Mouse (Mus musculus) liver, postnatal 0 days (tissue): Measurements from ENCODE around the gene Rhox2g. TPM values are rescaled to one million over a fixed set of nuclear protein-coding genes. Genes with fewer than 3 reads are reported as not detected.
"Not testable (repeated sequence)": the region's sequence is repeated elsewhere in the genome, so short reads cannot be mapped to it uniquely, and the experiment has no call there.

Experiments
- ATAC-seq: fragments of 200-750 bp; cut with Nextera tagmentation; 2 replicates; pipeline ENCODE4 v1.8.0; 2017; ENCODE audit warnings: mild to moderate bottlenecking, moderate library complexity
- DNase-seq: peaks from one replicate; pipeline ENCODE4 v3.0.0-alpha.2; 2016
- H3K27ac ChIP-seq: fragments of 300-500 bp; sonication (generic); 2 replicates; pipeline ENCODE4 v1.5.1; 2014; ENCODE audit warnings: antibody characterized with exemption, moderate library complexity, mild to moderate bottlenecking, low read depth
- H3K27me3 ChIP-seq: fragments of 300-500 bp; sonication (generic); 2 replicates; pipeline ENCODE4 v1.6.1; 2014; ENCODE audit warnings: low read length, control low read depth, mixed read lengths; ENCODE audit not compliant: insufficient read depth
- H3K36me3 ChIP-seq: fragments of 300-500 bp; sonication (generic); replicated peaks from 2 replicates; pipeline ENCODE4 v1.6.1; 2014; ENCODE audit warnings: mild to moderate bottlenecking, control low read depth, low read length, moderate library complexity, mixed read lengths; ENCODE audit not compliant: insufficient read depth
- H3K4me1 ChIP-seq: fragments of 300-500 bp; sonication (generic); 2 replicates; pipeline ENCODE4 v1.6.1; 2014; ENCODE audit warnings: antibody characterized with exemption, mild to moderate bottlenecking, control low read depth; ENCODE audit not compliant: insufficient read depth
- H3K4me2 ChIP-seq: fragments of 300-500 bp; sonication (generic); 2 replicates; pipeline ENCODE4 v1.6.1; 2014; ENCODE audit warnings: low read depth, mild to moderate bottlenecking, low read length, moderate library complexity, mixed read lengths
- H3K4me3 ChIP-seq: fragments of 300-500 bp; sonication (generic); 2 replicates; pipeline ENCODE4 v1.5.1; 2014; ENCODE audit warnings: low read depth, low read length
- H3K9ac ChIP-seq: fragments of 300-500 bp; sonication (generic); replicated peaks from 2 replicates; pipeline ENCODE4 v1.6.1; 2014; ENCODE audit warnings: mild to moderate bottlenecking, moderate library complexity
- H3K9me3 ChIP-seq: fragments of 300-500 bp; sonication (generic); 2 replicates; pipeline ENCODE4 v1.6.1; 2016; ENCODE audit warnings: mild to moderate bottlenecking, control low read depth, low read length, mixed read lengths
- CTCF ChIP-seq: sonication (generic); IDR thresholded peaks from 2 replicates; pipeline ENCODE4 v1.5.1; 2016; ENCODE audit warnings: antibody characterized with exemption, low read depth
- EP300 ChIP-seq: IDR thresholded peaks from 2 replicates; pipeline ENCODE4 v1.6.1; 2016; ENCODE audit warnings: antibody characterized with exemption, low read depth, mild to moderate bottlenecking
- WGBS: fragments of 180-500 bp; shearing (Covaris S2); extraction: QIAGEN DNeasy Blood & Tissue Kit; methylation state at CpG from one replicate; pipeline ENCODE4 v1.1.7; 2014; ENCODE audit not compliant: insufficient replicate concordance; 5-methylcytosine and 5-hydroxymethylcytosine counted together
- polyA plus RNA-seq: library from polyadenylated mRNA; unstranded; fragments of >200 nt; fragmentation: Nextera tagmentation; extraction: Ambion mirVana; gene quantifications from 2 replicates; pipeline ENCODE4 v1.2.1, GENCODE M21; 2015

Gene Rhox2g
- not detected in 2 replicates for polyA plus RNA-seq

DNA sequence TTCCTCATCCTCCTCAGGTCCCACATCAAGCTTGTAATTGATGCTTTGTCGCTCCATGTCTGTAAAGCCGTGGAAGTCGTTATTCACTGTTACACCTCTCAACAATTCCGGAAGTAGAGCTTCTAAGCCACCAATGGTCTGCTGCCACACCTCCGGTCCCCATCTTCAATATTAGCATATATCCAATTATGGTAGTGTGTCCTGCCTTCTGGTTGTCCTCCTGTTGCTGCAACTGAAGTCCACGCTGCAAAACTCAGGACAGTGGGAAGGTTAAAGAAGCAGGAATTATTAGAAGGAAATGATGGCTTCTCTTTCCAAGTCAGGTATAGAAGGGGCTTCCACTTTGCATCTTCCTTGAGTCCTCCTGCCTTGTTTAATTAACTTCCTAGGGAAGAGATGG, at the start of gene Rhox2g:
Gene Rhox2g, minus strand, starts transcription at position 101 of the 400 bp plus-strand sequence.
- H3K36me3 ChIP-seq, H3K4me3 ChIP-seq, H3K27ac ChIP-seq, H3K9ac ChIP-seq, DNase-seq, H3K9me3 ChIP-seq, H3K27me3 ChIP-seq, ATAC-seq, H3K4me1 ChIP-seq, H3K4me2 ChIP-seq: not testable (repeated sequence)
- 79% methylated on average over 6 of the region's 6 CpGs for WGBS

GRCm38 (mm10) chrX:37692261-37692660, 49.0 kb upstream of the Rhox2g start:
- no peak overlapping the region for H3K4me3 ChIP-seq
- H3K4me2 ChIP-seq = no peak overlapping the region
- H3K9me3 ChIP-seq = no peaks in the 10 kb centered on the region
- no peak for TF ChIP-seq CTCF
- TF ChIP-seq EP300 = no peak
- H3K4me1 ChIP-seq = no peaks in the 10 kb centered on the region
- 0 out of 2 replicates have a peak, but pooled peaks have one; percentile 8 for ATAC-seq
- no peaks in the 10 kb centered on the region for H3K27me3 ChIP-seq
- WGBS = 65% methylated on average over 2 of the region's 2 CpGs
- DNase-seq = no peak
- no peaks in the 10 kb centered on the region for H3K36me3 ChIP-seq
- no peak overlapping the region for H3K9ac ChIP-seq
- H3K27ac ChIP-seq = no peak overlapping the region

DNA sequence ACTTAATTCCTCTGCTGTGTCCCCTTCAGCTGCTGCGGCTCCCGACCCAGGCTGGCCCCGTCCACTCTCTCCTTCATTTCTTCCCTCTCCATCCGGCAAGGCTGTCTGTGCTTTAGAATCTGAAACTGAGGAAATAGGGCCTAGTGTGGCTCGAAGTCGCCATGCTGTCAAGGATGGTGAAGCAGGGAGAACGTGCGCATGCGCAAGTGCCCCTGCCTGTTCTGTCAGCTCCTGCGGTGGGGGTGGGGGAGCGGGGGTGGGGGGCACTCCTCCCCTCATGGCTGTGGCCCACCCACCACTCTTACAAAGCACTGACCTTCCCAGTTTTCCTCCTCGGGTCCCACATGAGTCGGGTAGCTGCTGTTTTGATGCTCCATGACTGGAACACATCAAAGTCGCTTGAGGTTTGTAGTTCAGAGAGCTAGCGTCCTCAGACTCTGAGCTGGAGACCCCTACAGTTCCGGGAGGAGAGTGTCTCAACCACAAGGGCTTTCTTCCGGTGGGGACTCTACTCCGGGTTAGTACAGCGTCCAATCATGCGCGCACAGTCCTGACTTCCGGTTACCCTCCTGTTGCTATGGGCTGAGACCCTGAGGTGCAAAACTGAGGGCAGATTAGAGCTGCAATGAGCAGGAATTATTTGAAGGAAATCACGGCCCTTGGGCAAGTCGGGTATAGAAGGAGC, 39.9 kb upstream of the Rhox2g start:
- no peaks in the 10 kb centered on the region for H3K36me3 ChIP-seq
- H3K9me3 ChIP-seq = no peaks in the 10 kb centered on the region
- H3K4me3 ChIP-seq = no peak overlapping the region
- no peak for DNase-seq
- 83% methylated on average over 24 of the region's 24 CpGs for WGBS
- no peaks in the 10 kb centered on the region for H3K4me1 ChIP-seq
- no peaks in the 10 kb centered on the region for H3K27me3 ChIP-seq
- TF ChIP-seq CTCF (no peak), EP300 (no peak)
- H3K4me2 ChIP-seq = no peak overlapping the region
- H3K9ac ChIP-seq = no peak overlapping the region
- H3K27ac ChIP-seq = no peak overlapping the region
- no peak for ATAC-seq

DNA sequence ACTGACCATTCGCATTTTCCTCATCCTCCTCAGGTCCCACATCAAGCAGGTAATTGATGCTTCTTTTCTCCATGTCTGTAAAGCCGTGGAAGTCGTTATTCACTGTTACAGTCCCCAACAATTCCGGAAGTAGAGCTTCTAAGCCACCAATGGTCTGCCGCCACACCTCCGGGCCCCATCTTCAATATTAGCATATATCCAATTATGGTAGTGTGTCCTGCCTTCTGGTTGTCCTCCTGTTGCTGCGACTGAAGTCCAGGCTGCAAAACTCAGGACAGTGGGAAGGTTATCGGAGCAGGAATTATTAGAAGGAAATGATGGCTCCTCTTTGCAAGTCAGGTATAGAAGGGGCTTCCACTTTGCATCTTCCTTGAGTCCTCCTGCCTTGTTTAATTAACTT, 29.9 kb upstream of the Rhox2g start, which contains the start of gene Rhox2h:
Gene Rhox2h, minus strand, starts transcription at position 101 of the 400 bp plus-strand sequence.
- not testable (repeated sequence) for H3K4me1 ChIP-seq, H3K27ac ChIP-seq, H3K4me2 ChIP-seq, ATAC-seq, H3K4me3 ChIP-seq, H3K27me3 ChIP-seq, H3K9me3 ChIP-seq, H3K36me3 ChIP-seq, H3K9ac ChIP-seq, DNase-seq
- 77% methylated on average over 8 of the region's 8 CpGs for WGBS

DNA sequence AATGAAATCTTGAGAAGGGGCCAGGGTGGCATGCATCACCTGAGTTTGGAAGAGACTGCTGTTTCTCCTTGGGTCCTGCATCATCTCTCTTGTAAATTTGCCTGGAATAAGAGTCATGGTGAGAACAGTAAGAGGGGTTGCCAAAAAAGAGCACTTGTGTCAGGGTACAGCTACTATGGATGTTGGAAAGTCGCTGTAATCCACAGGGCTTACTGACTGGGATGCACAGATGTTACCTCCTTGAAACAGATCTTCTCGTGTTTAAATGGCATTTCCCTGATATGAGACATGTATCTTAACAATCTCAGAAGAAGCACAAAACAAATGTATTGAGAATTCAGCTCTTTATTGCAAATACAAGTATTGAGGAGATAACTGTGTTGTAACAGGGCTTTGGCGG, 25.4 kb upstream of the Rhox2g start, which contains the start of gene Rhox3h:
Gene Rhox3h, minus strand, starts transcription at position 101 of the 400 bp plus-strand sequence.
- not testable (repeated sequence) for H3K4me2 ChIP-seq, H3K4me3 ChIP-seq, H3K27ac ChIP-seq, H3K27me3 ChIP-seq, DNase-seq, H3K4me1 ChIP-seq, H3K9ac ChIP-seq, H3K9me3 ChIP-seq, H3K36me3 ChIP-seq, ATAC-seq
- 50% methylated on average over 1 of the region's 3 CpGs for WGBS

DNA sequence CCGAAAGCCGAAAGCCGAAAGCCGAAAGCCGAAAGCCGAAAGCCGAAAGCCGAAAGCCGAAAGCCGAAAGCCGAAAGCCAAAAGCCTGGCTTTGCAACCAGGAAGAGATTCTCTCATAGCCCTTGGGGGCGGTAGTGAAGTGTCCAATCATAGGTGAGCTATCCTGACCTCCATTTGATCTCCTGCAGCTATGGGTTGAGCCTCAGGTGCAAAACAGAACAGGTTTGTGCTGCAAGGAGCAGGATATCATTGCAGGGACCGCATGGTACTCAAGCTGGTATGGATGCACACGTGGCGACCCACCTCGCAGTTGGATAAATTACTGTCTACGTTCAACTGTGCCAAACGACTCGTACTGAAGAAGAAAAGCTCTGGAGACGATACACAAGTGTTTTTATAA, 8.0 kb upstream of the Rhox2g start, which contains the start of gene Rhox4g:
Gene Rhox4g, minus strand, starts transcription at position 101 of the 400 bp plus-strand sequence.
- H3K36me3 ChIP-seq, H3K9me3 ChIP-seq, H3K4me1 ChIP-seq, ATAC-seq, H3K9ac ChIP-seq, DNase-seq, H3K27me3 ChIP-seq, H3K27ac ChIP-seq, H3K4me3 ChIP-seq, H3K4me2 ChIP-seq: not testable (repeated sequence)
- WGBS = 88% methylated on average over 13 of the region's 20 CpGs

GRCm38 (mm10) chrX:37628512-37628911, 14.8 kb downstream of the Rhox2g start, which contains the start of gene Rhox3g:
Gene Rhox3g (minus strand): TSS chrX:37628612.
- not testable (repeated sequence) for H3K9ac ChIP-seq, ATAC-seq, H3K27ac ChIP-seq, H3K4me2 ChIP-seq, H3K36me3 ChIP-seq, H3K27me3 ChIP-seq, H3K4me3 ChIP-seq, DNase-seq, H3K4me1 ChIP-seq, H3K9me3 ChIP-seq
- WGBS = 73% methylated on average over 2 of the region's 2 CpGs

DNA sequence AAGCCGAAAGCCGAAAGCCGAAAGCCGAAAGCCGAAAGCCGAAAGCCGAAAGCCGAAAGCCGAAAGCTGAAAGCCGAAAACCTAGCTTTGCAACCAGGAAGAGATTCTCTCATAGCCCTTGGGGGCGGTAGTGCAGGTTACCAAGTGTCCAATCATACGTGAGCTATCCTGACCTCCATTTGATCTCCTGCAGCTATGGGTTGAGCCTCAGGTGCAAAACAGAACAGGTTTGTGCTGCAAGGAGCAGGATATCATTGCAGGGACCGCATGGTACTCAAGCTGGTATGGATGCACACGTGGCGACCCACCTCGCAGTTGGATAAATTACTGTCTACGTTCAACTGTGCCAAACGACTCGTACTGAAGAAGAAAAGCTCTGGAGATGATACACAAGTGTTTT, 35.7 kb downstream of the Rhox2g start, which contains the start of gene Rhox4f:
Gene Rhox4f, minus strand, starts transcription at position 101 of the 400 bp plus-strand sequence.
- not testable (repeated sequence) for H3K9me3 ChIP-seq, H3K4me3 ChIP-seq, H3K9ac ChIP-seq, H3K36me3 ChIP-seq, DNase-seq, H3K4me1 ChIP-seq, ATAC-seq, H3K27me3 ChIP-seq, H3K4me2 ChIP-seq, H3K27ac ChIP-seq
- 87% methylated on average over 13 of the region's 19 CpGs for WGBS
